Mouse (Mus musculus) forebrain, postnatal 0 days (tissue): ENCODE measurements around the gene Ndufa11. TPM values are rescaled to one million over a fixed set of nuclear protein-coding genes. Genes with fewer than 3 reads are reported as not detected.
A peak's percentile ranks its signal among the peaks of the same experiment; 100 is the strongest.

Experiments
- ATAC-seq: fragments of 200-750 bp; cut with Nextera tagmentation; 2 replicates; pipeline ENCODE4 v1.8.0; 2017; ENCODE audit warnings: mild to moderate bottlenecking, moderate library complexity
- DNase-seq: peaks from one replicate; pipeline ENCODE4 v3.0.0-alpha.2; 2015
- H3K27ac ChIP-seq: fragments of 300-500 bp; sonication (generic); 2 replicates; pipeline ENCODE4 v1.5.1; 2014; ENCODE audit warnings: low read depth, mild to moderate bottlenecking, antibody characterized with exemption, low read length, moderate library complexity, mixed read lengths
- H3K27me3 ChIP-seq: fragments of 300-500 bp; sonication (generic); 2 replicates; pipeline ENCODE4 v1.6.1; 2014; ENCODE audit warnings: mild to moderate bottlenecking, low read length, mixed read lengths; ENCODE audit not compliant: insufficient read depth
- H3K36me3 ChIP-seq: fragments of 300-500 bp; sonication (generic); 2 replicates; pipeline ENCODE4 v1.6.1; 2014; ENCODE audit warnings: mild to moderate bottlenecking, moderate library complexity; ENCODE audit not compliant: insufficient read depth
- H3K4me1 ChIP-seq: fragments of 300-500 bp; sonication (generic); 2 replicates; pipeline ENCODE4 v1.6.1; 2014; ENCODE audit warnings: antibody characterized with exemption; ENCODE audit not compliant: insufficient read depth
- H3K4me2 ChIP-seq: fragments of 300-500 bp; sonication (generic); 2 replicates; pipeline ENCODE4 v1.6.1; 2014; ENCODE audit warnings: low read depth, mild to moderate bottlenecking, moderate library complexity
- H3K4me3 ChIP-seq: fragments of 300-500 bp; sonication (generic); 2 replicates; pipeline ENCODE4 v1.5.1; 2014; ENCODE audit warnings: low read depth, low read length, mixed read lengths
- H3K9ac ChIP-seq: fragments of 300-500 bp; sonication (generic); 2 replicates; pipeline ENCODE4 v1.6.1; 2014; ENCODE audit warnings: mild to moderate bottlenecking
- H3K9me3 ChIP-seq: fragments of 300-500 bp; sonication (generic); 2 replicates; pipeline ENCODE4 v1.6.1; 2016; ENCODE audit warnings: low read length
- CTCF ChIP-seq: sonication (generic); IDR thresholded peaks from 2 replicates; pipeline ENCODE4 v1.5.1; 2016; ENCODE audit warnings: antibody characterized with exemption, control low read depth, low read depth
- WGBS: fragments of 180-500 bp; shearing (Covaris S2); extraction: QIAGEN DNeasy Blood & Tissue Kit; methylation state at CpG from one replicate; pipeline ENCODE4 v1.1.7; 2014; 5-methylcytosine and 5-hydroxymethylcytosine counted together
- polyA plus RNA-seq: library from polyadenylated mRNA; unstranded; fragments of >200 nt; fragmentation: Nextera tagmentation; extraction: Ambion mirVana; gene quantifications from 2 replicates; pipeline ENCODE4 v1.2.1, GENCODE M21; 2015
- total RNA-seq: library from RNA; depleted of rRNA; stranded (reverse); fragments of >200 nt; gene quantifications from 2 replicates; pipeline ENCODE4 v1.2.3, GENCODE M21; 2014

Gene Ndufa11
- total and polyA plus RNA-seq, 2 experiments from 2014 or later, result 191 to 576 TPM

DNA sequence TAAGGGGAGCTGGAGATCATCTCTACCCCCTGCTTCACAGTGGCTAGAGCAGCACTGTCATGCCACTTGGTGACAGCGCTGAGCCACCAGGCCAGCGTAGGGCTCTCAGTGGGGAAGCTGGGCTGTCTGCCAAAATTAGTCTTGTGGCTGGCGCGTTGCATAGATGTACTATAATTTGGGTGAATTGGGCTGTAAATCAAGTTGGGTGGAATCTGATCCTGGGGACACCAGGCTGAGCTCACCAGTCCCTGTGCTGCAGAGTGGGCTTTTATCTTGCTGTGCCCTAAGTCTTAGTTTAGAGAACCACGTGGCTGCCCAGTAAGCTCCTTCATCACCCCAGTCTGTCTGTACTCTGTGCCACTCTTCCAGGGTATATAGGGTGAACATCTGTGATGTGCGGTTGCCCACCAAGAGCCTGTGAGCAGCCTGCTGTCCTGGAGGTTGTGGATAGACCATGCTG is 23.7 kb upstream of the Ndufa11 start:
- peak; percentile 87 for ATAC-seq
- H3K27ac ChIP-seq, result no peak overlapping the region
- no peak overlapping the region for H3K4me2 ChIP-seq
- no peaks in the 10 kb centered on the region for H3K9me3 ChIP-seq
- H3K4me3 ChIP-seq, result no peak overlapping the region
- WGBS, result 18% methylated on average over 6 of the region's 6 CpGs
- H3K36me3 ChIP-seq, result peaks cover 80% of the 10 kb centered on the region
- DNase-seq, result peak; percentile 79
- TF ChIP-seq CTCF, result no peak
- H3K4me1 ChIP-seq, result no peaks in the 10 kb centered on the region
- H3K27me3 ChIP-seq, result no peaks in the 10 kb centered on the region
- no peak overlapping the region for H3K9ac ChIP-seq

DNA sequence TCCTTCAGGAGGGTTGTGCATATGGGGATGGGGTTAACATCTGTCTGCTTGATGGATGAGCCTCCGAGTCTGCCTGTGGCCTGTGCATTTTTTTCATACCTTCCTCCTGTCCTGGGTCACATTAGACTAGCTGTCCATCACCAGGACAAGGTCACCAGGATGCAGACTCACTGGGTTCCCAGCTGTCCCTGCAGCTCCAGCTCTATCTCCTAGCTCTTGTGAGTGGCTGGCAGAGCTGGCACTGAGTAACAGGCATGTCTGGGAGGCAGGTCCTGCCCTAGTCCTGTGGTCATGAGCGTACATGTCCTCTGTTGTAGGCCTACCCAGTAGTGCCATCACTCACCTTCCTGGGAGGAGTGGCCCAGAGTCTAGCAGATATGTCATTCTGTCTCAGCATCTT is 17.1 kb upstream of the Ndufa11 start:
- no peak overlapping the region for H3K4me2 ChIP-seq
- no peaks in the 10 kb centered on the region for H3K27me3 ChIP-seq
- no peaks in the 10 kb centered on the region for H3K9me3 ChIP-seq
- H3K4me1 ChIP-seq, result no peaks in the 10 kb centered on the region
- peaks cover 91% of the 10 kb centered on the region for H3K36me3 ChIP-seq
- DNase-seq (no peak), ATAC-seq (no peak; the same call in 1 of the 2 replicates)
- H3K4me3 ChIP-seq, result no peak overlapping the region
- no peak overlapping the region for H3K9ac ChIP-seq
- H3K27ac ChIP-seq, result no peak overlapping the region
- TF ChIP-seq CTCF, result no peak
- 89% methylated on average over 2 of the region's 2 CpGs for WGBS

DNA sequence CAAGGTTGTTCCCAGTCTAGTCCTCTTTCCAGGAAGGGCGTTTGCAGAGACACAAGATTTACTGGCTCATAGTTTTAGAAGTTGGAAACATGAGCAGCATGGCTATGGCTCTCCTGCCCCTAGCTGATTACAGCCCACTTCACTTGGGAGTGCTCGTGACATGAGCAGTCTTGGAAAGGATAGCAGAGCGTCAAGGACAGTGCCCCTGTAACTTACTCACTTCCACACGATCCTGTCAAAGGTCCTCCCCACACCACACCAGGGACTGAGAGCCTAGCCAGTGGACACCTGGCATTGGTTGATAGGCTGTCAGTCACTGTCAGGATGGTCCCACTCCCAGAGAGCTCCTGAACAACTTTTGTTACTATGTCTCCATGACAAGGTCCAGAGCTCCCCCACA is 14.5 kb upstream of the Ndufa11 start:
- Histone ChIP-seq H3K9me3 (no peaks in the 10 kb centered on the region), H3K4me1 (no peaks in the 10 kb centered on the region), H3K27me3 (no peaks in the 10 kb centered on the region), H3K36me3 (peaks cover 94% of the 10 kb centered on the region), H3K27ac (no peak overlapping the region), H3K9ac (no peak overlapping the region), H3K4me3 (no peak overlapping the region), H3K4me2 (no peak overlapping the region)
- no peak for DNase-seq
- no peak for ATAC-seq
- 89% methylated on average over 4 of the region's 4 CpGs for WGBS
- TF ChIP-seq CTCF, result no peak

DNA sequence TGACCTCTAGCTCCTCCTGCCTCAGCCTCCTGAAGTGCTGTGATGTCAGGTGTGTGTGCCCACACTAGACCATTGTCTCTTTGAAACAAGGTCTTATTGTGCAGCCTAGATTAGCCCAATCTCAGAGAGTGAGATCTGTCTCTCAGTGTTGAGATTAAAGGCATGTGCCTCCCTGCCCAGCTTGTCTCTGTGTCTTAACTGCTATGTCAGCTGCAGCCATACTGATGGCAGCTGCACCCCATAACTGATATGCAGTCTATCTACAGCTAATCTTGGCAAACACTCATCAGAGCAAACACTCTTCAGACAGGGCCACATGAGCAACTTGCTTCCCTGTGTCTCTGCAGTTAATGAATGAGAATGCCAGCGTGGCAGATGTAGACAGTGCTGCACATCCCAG is 11.1 kb upstream of the Ndufa11 start:
- no peaks in the 10 kb centered on the region for H3K27me3 ChIP-seq
- peaks cover 94% of the 10 kb centered on the region for H3K36me3 ChIP-seq
- no peak for ATAC-seq
- 94% methylated on average over 1 of the region's 1 CpGs for WGBS
- H3K4me2 ChIP-seq, result no peak overlapping the region
- H3K4me3 ChIP-seq, result no peak overlapping the region
- no peak overlapping the region for H3K27ac ChIP-seq
- H3K4me1 ChIP-seq, result no peaks in the 10 kb centered on the region
- no peaks in the 10 kb centered on the region for H3K9me3 ChIP-seq
- H3K9ac ChIP-seq, result no peak overlapping the region
- no peak for DNase-seq
- TF ChIP-seq CTCF, result no peak

DNA sequence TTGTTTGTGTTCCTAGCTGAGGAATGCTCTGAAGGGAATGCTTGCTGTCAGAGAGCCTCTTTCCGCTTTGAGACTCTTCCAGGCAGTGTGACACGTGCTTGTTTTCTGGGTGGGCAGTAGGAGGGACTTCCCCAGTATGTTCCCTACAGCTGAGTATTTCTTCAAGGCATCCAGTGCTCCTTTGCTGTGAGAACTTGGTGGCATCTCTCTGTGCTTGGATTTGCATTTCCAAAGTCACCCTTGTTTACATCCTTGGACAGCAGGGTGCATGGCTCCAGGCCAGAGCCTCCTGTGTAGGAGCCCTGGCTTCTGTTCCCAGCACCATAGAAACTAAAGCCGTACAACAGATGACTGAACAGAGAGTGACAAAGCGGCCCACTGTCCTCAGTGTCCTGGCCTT is 8.9 kb upstream of the Ndufa11 start:
- no peak overlapping the region for H3K4me3 ChIP-seq
- H3K4me1 ChIP-seq, result no peaks in the 10 kb centered on the region
- no peak for DNase-seq
- H3K27me3 ChIP-seq, result no peaks in the 10 kb centered on the region
- ATAC-seq, result no peak
- H3K9ac ChIP-seq, result no peak overlapping the region
- peaks cover 93% of the 10 kb centered on the region for H3K36me3 ChIP-seq
- H3K27ac ChIP-seq, result no peak overlapping the region
- H3K4me2 ChIP-seq, result no peak overlapping the region
- no peaks in the 10 kb centered on the region for H3K9me3 ChIP-seq
- TF ChIP-seq CTCF, result no peak
- 79% methylated on average over 4 of the region's 4 CpGs for WGBS

DNA sequence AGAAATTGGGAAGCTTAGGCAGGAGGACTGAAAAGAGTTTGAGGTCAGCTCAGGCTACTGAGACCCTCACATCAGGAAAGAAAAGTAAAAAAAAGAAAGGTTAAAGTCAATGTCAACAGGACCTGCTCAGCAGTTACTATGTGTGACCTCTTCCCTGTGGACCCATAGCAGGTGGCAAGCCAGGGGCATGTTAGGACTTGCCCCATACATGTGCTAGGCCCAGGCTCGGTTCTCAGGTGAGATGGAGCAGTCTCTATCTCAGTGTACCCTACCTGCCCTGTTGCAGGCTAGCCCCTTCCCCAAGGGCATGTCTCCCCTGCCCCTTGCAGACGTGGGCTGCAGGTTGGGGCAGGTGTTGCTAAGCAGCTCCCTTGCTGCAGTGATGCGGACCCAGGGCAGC is 7.9 kb upstream of the Ndufa11 start:
- no peak for DNase-seq
- Histone ChIP-seq H3K4me1 (no peaks in the 10 kb centered on the region), H3K36me3 (peaks cover 83% of the 10 kb centered on the region), H3K9me3 (no peaks in the 10 kb centered on the region), H3K9ac (no peak overlapping the region), H3K4me3 (no peak overlapping the region), H3K27ac (no peak overlapping the region), H3K4me2 (no peak overlapping the region), H3K27me3 (no peaks in the 10 kb centered on the region)
- TF ChIP-seq CTCF, result no peak
- 91% methylated on average over 3 of the region's 3 CpGs for WGBS
- no peak for ATAC-seq

DNA sequence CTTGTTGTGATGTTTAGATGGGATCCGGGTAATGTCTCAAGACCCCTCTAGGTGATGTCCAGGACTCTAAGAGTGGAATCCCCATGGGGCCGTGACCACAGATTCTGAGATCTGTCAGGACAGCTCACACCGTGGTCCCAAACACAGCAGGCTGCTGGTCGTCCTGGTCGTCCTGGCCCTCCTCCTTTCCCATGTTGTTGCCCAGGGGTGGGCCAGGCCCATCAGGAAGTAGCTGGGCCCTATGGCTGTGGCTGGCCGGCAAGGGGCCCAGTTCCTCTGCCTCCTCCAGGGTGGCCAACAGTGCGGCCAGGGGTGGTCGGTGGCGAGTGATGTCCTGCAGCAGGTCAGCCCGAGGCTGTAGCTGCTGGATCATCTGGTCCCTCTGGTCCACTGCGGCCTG is 2.2 kb upstream of the Ndufa11 start:
- Histone ChIP-seq H3K27ac (no peak overlapping the region), H3K4me3 (no peak overlapping the region), H3K4me2 (peak overlapping the region; percentile 68; the same call in 1 of the 2 replicates)

More for the DNA sequence above, 2.2 kb upstream of the Ndufa11 start:
- TF ChIP-seq CTCF, result no peak
- DNase-seq (no peak), ATAC-seq (no peak)
- Histone ChIP-seq H3K4me1 (peaks cover 18% of the 10 kb centered on the region), H3K36me3 (peaks cover 28% of the 10 kb centered on the region), H3K9ac (peak overlapping the region; percentile 74; the same call in 1 of the 2 replicates), H3K27me3 (no peaks in the 10 kb centered on the region), H3K9me3 (no peaks in the 10 kb centered on the region)
- WGBS, result 69% methylated on average over 11 of the region's 11 CpGs
